Mouse (Mus musculus) midbrain, postnatal 0 days (tissue): Measurements from ENCODE around the gene Col5a1. TPM values are rescaled to one million over a fixed set of nuclear protein-coding genes. Genes with fewer than 3 reads are reported as not detected.

Experiments
- ATAC-seq: fragments of 200-750 bp; cut with Nextera tagmentation; 2 replicates; pipeline ENCODE4 v1.8.0; 2017; ENCODE audit warnings: moderate number of reproducible peaks, mild to moderate bottlenecking, moderate TSS enrichment, moderate library complexity; ENCODE audit not compliant: low FRiP score
- DNase-seq: peaks from one replicate; pipeline ENCODE4 v3.0.0-alpha.2; 2015; ENCODE audit warnings: low spot score
- H3K27ac ChIP-seq: fragments of 300-500 bp; sonication (generic); 2 replicates; pipeline ENCODE4 v1.5.1; 2014; ENCODE audit warnings: low read depth, mild to moderate bottlenecking, low read length, mixed read lengths
- H3K27me3 ChIP-seq: fragments of 300-500 bp; sonication (generic); 2 replicates; pipeline ENCODE4 v1.6.1; 2014; ENCODE audit warnings: low read length, control low read depth, mixed read lengths; ENCODE audit not compliant: insufficient read depth
- H3K36me3 ChIP-seq: fragments of 300-500 bp; sonication (generic); 2 replicates; pipeline ENCODE4 v1.6.1; 2014; ENCODE audit warnings: low read length, control low read depth, mixed read lengths; ENCODE audit not compliant: insufficient read depth
- H3K4me1 ChIP-seq: fragments of 300-500 bp; sonication (generic); 2 replicates; pipeline ENCODE4 v1.6.1; 2014; ENCODE audit warnings: mild to moderate bottlenecking, control low read depth, antibody characterized with exemption, low read length, mixed read lengths; ENCODE audit not compliant: insufficient read depth
- H3K4me2 ChIP-seq: fragments of 300-500 bp; sonication (generic); 2 replicates; pipeline ENCODE4 v1.6.1; 2014; ENCODE audit warnings: low read depth, mild to moderate bottlenecking, low read length, mixed read lengths; ENCODE audit not compliant: poor library complexity, severe bottlenecking
- H3K4me3 ChIP-seq: fragments of 300-500 bp; sonication (generic); 2 replicates; pipeline ENCODE4 v1.5.1; 2014; ENCODE audit warnings: low read depth, mild to moderate bottlenecking, low read length, moderate library complexity
- H3K9ac ChIP-seq: fragments of 300-500 bp; sonication (generic); replicated peaks from 2 replicates; pipeline ENCODE4 v1.6.1; 2014; ENCODE audit warnings: mild to moderate bottlenecking, low read length, moderate library complexity, mixed read lengths; ENCODE audit not compliant: poor library complexity, severe bottlenecking
- H3K9me3 ChIP-seq: fragments of 300-500 bp; sonication (generic); 2 replicates; pipeline ENCODE4 v1.6.1; 2016; ENCODE audit warnings: low read length, control low read depth
- CTCF ChIP-seq: IDR thresholded peaks from 2 replicates; pipeline ENCODE4 v1.5.1; 2016; ENCODE audit warnings: antibody characterized with exemption, mild to moderate bottlenecking
- WGBS: fragments of 180-500 bp; shearing (Covaris S2); extraction: QIAGEN DNeasy Blood & Tissue Kit; methylation state at CpG from one replicate; pipeline ENCODE4 v1.1.7; 2014; 5-methylcytosine and 5-hydroxymethylcytosine counted together
- polyA plus RNA-seq: library from polyadenylated mRNA; unstranded; fragments of >200 nt; fragmentation: Nextera tagmentation; extraction: Ambion mirVana; gene quantifications from 2 replicates; pipeline ENCODE4 v1.2.1, GENCODE M21; 2015
- total RNA-seq: library from RNA; depleted of rRNA; stranded (reverse); fragments of >200 nt; gene quantifications from 2 replicates; pipeline ENCODE4 v1.2.3, GENCODE M21; 2014

Gene Col5a1
- total and polyA plus RNA-seq, 2 experiments from 2014 or later = 5.6 to 16.9 TPM

- no peaks in the 10 kb centered on the region for H3K9me3 ChIP-seq
- H3K4me2 ChIP-seq = no peak overlapping the region
- no peak overlapping the region for H3K4me3 ChIP-seq
- ATAC-seq (no peak), DNase-seq (no peak)
- no peaks in the 10 kb centered on the region for H3K4me1 ChIP-seq
- H3K27me3 ChIP-seq = no peaks in the 10 kb centered on the region
- TF ChIP-seq CTCF = no peak
- WGBS = 87% methylated on average over 5 of the region's 5 CpGs
- H3K9ac ChIP-seq = no peak overlapping the region
- H3K27ac ChIP-seq = no peak overlapping the region
- no peaks in the 10 kb centered on the region for H3K36me3 ChIP-seq
These were observed 8.8 kb downstream of the Col5a1 start for GRCm38 (mm10) chr2:27894986-27895385.

GRCm38 (mm10) chr2:27895648-27896047 lies 9.4 kb downstream of the Col5a1 start:
- H3K27ac ChIP-seq = no peak overlapping the region
- no peaks in the 10 kb centered on the region for H3K36me3 ChIP-seq
- 85% methylated on average over 4 of the region's 4 CpGs for WGBS
- no peaks in the 10 kb centered on the region for H3K4me1 ChIP-seq
- no peaks in the 10 kb centered on the region for H3K27me3 ChIP-seq
- H3K9ac ChIP-seq = no peak overlapping the region
- H3K4me2 ChIP-seq = no peak overlapping the region
- no peak overlapping the region for H3K4me3 ChIP-seq
- DNase-seq (no peak), ATAC-seq (no peak)
- no peak for TF ChIP-seq CTCF
- H3K9me3 ChIP-seq = no peaks in the 10 kb centered on the region

GRCm38 (mm10) chr2:27897161-27897560 lies 10.9 kb downstream of the Col5a1 start:
- H3K36me3 ChIP-seq = no peaks in the 10 kb centered on the region
- H3K27me3 ChIP-seq = no peaks in the 10 kb centered on the region
- no peak overlapping the region for H3K9ac ChIP-seq
- no peak for TF ChIP-seq CTCF
- no peak overlapping the region for H3K4me3 ChIP-seq
- 76% methylated on average over 6 of the region's 6 CpGs for WGBS
- H3K9me3 ChIP-seq = no peaks in the 10 kb centered on the region
- H3K4me1 ChIP-seq = no peaks in the 10 kb centered on the region
- no peak for ATAC-seq
- H3K4me2 ChIP-seq = no peak overlapping the region
- no peak overlapping the region for H3K27ac ChIP-seq
- DNase-seq = no peak

GRCm38 (mm10) chr2:27899894-27900293 lies 13.7 kb downstream of the Col5a1 start:
- H3K27ac ChIP-seq = no peak overlapping the region
- DNase-seq (no peak), ATAC-seq (no peak)
- H3K27me3 ChIP-seq = no peaks in the 10 kb centered on the region
- no peaks in the 10 kb centered on the region for H3K36me3 ChIP-seq
- peak; percentile 59 for TF ChIP-seq CTCF
- no peaks in the 10 kb centered on the region for H3K4me1 ChIP-seq
- no peak overlapping the region for H3K4me2 ChIP-seq
- no peaks in the 10 kb centered on the region for H3K9me3 ChIP-seq
- no peak overlapping the region for H3K4me3 ChIP-seq
- WGBS = 58% methylated on average over 3 of the region's 3 CpGs
- no peak overlapping the region for H3K9ac ChIP-seq

GRCm38 (mm10) chr2:27901076-27901475 lies 14.9 kb downstream of the Col5a1 start:
- ATAC-seq (no peak), DNase-seq (no peak)
- 39% methylated on average over 2 of the region's 2 CpGs for WGBS
- H3K9me3 ChIP-seq = no peaks in the 10 kb centered on the region
- H3K36me3 ChIP-seq = no peaks in the 10 kb centered on the region
- H3K4me2 ChIP-seq = no peak overlapping the region
- H3K4me3 ChIP-seq = no peak overlapping the region
- TF ChIP-seq CTCF = no peak
- no peak overlapping the region for H3K9ac ChIP-seq
- H3K27me3 ChIP-seq = no peaks in the 10 kb centered on the region
- no peaks in the 10 kb centered on the region for H3K4me1 ChIP-seq
- H3K27ac ChIP-seq = no peak overlapping the region

- H3K4me3 ChIP-seq = no peak overlapping the region
- H3K4me2 ChIP-seq = no peak overlapping the region
- no peak for ATAC-seq
- H3K27me3 ChIP-seq = no peaks in the 10 kb centered on the region
- H3K4me1 ChIP-seq = no peaks in the 10 kb centered on the region
- DNase-seq = no peak
- no peaks in the 10 kb centered on the region for H3K9me3 ChIP-seq
- no peaks in the 10 kb centered on the region for H3K36me3 ChIP-seq
- no peak for TF ChIP-seq CTCF
- WGBS = 75% methylated on average over 9 of the region's 9 CpGs
- no peak overlapping the region for H3K27ac ChIP-seq
- no peak overlapping the region for H3K9ac ChIP-seq
These were observed 15.5 kb downstream of the Col5a1 start for GRCm38 (mm10) chr2:27901525-27902245.
